Mouse (Mus musculus) erythroblast, embryonic 14.5 days (primary cell): ENCODE measurements around the gene Meis1.

Source experiments
- GATA1 ChIP-seq: IDR thresholded peaks from 2 replicates; pipeline ENCODE4 v1.6.1; 2012; ENCODE audit warnings: low read length, inconsistent platforms, mixed read lengths
- TAL1 ChIP-seq: IDR thresholded peaks from 3 replicates; pipeline ENCODE4 v1.6.1; 2012; ENCODE audit warnings: low read length, inconsistent platforms, mixed read lengths

- TF ChIP-seq GATA1 (no peak), TAL1 (no peak)
These were observed 11.7 kb downstream of the Meis1 start for GRCm38 (mm10) chr11:19007068-19007467.
